Comparison of ENCODE assay signal across 20 mouse cellular contexts in genomic region chr11:108335536-108335935, GRCm38 (mm10). TPM values are rescaled to one million over a fixed set of nuclear protein-coding genes. Genes with fewer than 3 reads are reported as not detected.
"Had no signal": no experiment of that assay in that cellular context is flagged by ENCODE, and none has a peak within 500 bp of the region (broad histone marks: within the 10 kb centered on the region; RNA-seq: fewer than 3 reads in every experiment).

No protein-coding gene starts in this region.

- H3K4me3 ChIP-seq: intestine, embryonic 15.5 days; left cerebral cortex, adult 2 months; liver, embryonic 12.5 days; liver, embryonic 15.5 days; lung, embryonic 15.5 days had no signal

- H3K27ac ChIP-seq: intestine, embryonic 15.5 days; left cerebral cortex, adult 2 months; liver, embryonic 12.5 days; liver, embryonic 15.5 days; lung, embryonic 15.5 days had no signal

- H3K36me3 ChIP-seq: intestine, embryonic 15.5 days; liver, embryonic 12.5 days; liver, embryonic 15.5 days; lung, embryonic 15.5 days had no signal

- H3K4me1 ChIP-seq: liver, embryonic 12.5 days had no signal

- DNase-seq: kidney, adult 11 months; kidney, postnatal 25 days; layer of hippocampus, postnatal 36 days; lung, adult 18-20 months; lung, postnatal 10 days; lung, postnatal 36 days; midbrain, embryonic 14.5 days; thymus, adult 2 months; thymus, postnatal 14 days; thymus, postnatal 4 days had no signal

- H3K27me3 ChIP-seq: intestine, embryonic 15.5 days; liver, embryonic 12.5 days; liver, embryonic 15.5 days; lung, embryonic 15.5 days had no signal

- H3K4me2 ChIP-seq: intestine, embryonic 15.5 days; liver, embryonic 12.5 days; liver, embryonic 15.5 days; lung, embryonic 15.5 days had no signal

- H3K9ac ChIP-seq: intestine, embryonic 15.5 days; liver, embryonic 12.5 days; liver, embryonic 15.5 days; lung, embryonic 15.5 days had no signal

- ATAC-seq: intestine, embryonic 15.5 days; liver, embryonic 12.5 days had no signal

- H3K9me3 ChIP-seq: intestine, embryonic 15.5 days; liver, embryonic 12.5 days; liver, embryonic 15.5 days; lung, embryonic 15.5 days had no signal

RNA-seq across cellular contexts. Expression of gene Apoh, which starts 7.6 kb away (rescaled TPM):
- total RNA-seq: midbrain, postnatal 0 days had no signal
- polyA plus RNA-seq: limb, embryonic 11.5 days; neural tube, embryonic 11.5 days; neural tube, embryonic 14.5 days; spleen, adult 2 months had no signal
